Mouse (Mus musculus) liver, embryonic 14.5 days (tissue): ENCODE data around the gene Akr1b8. TPM values are rescaled to one million over a fixed set of nuclear protein-coding genes. Genes with fewer than 3 reads are reported as not detected.
"Not testable (repeated sequence)": the region's sequence is repeated elsewhere in the genome, so short reads cannot be mapped to it uniquely, and the experiment has no call there.

Source experiments
- ATAC-seq: fragments of 200-750 bp; cut with Nextera tagmentation; 2 replicates; pipeline ENCODE4 v1.8.0; 2017; ENCODE audit warnings: moderate number of reproducible peaks, mild to moderate bottlenecking, moderate library complexity; ENCODE audit not compliant: insufficient read depth
- DNase-seq, 3 experiments: peaks; one replicate each; pipeline ENCODE4 v3.0.0-alpha.2; 2012 to 2013; ENCODE audit warnings: low read depth in 3 of 3, low spot score in 3 of 3
- H3K27ac ChIP-seq: fragments of 300-500 bp; sonication (generic); 2 replicates; pipeline ENCODE4 v1.5.1; 2014; ENCODE audit warnings: moderate library complexity, mild to moderate bottlenecking, control low read depth, inconsistent platforms
- H3K27me3 ChIP-seq: fragments of 300-500 bp; sonication (generic); 2 replicates; pipeline ENCODE4 v1.6.1; 2014; ENCODE audit warnings: mild to moderate bottlenecking, low read length, moderate library complexity; ENCODE audit not compliant: control insufficient read depth, insufficient read depth
- H3K36me3 ChIP-seq: fragments of 300-500 bp; sonication (generic); replicated peaks from 2 replicates; pipeline ENCODE4 v1.6.1; 2014; ENCODE audit warnings: low read depth; ENCODE audit not compliant: control insufficient read depth, insufficient read depth
- H3K4me1 ChIP-seq, 2 experiments: fragments of 200-500 bp in 1 of 2; fragments of 300-500 bp in 1 of 2; sonication (generic) in 1 of 2; replicated peaks; 2 replicates each; pipeline ENCODE4 v1.6.1; 2012 to 2014; ENCODE audit warnings: antibody characterized with exemption in 1 of 2, inconsistent platforms in 1 of 2, low read length in 1 of 2; ENCODE audit not compliant: control insufficient read depth in 2 of 2, insufficient read depth in 2 of 2
- H3K4me2 ChIP-seq: fragments of 300-500 bp; sonication (generic); 2 replicates; pipeline ENCODE4 v1.6.1; 2014; ENCODE audit warnings: low read depth, mild to moderate bottlenecking, control low read depth, moderate library complexity
- H3K4me3 ChIP-seq, 2 experiments: fragments of 200-500 bp in 1 of 2; fragments of 300-500 bp in 1 of 2; sonication (generic) in 1 of 2; 2 replicates each; pipeline ENCODE4 v1.5.1; 2012 to 2014; ENCODE audit warnings: low read depth in 2 of 2, low read length in 2 of 2, mild to moderate bottlenecking in 2 of 2, control low read depth in 1 of 2, inconsistent platforms in 1 of 2, moderate library complexity in 1 of 2; ENCODE audit not compliant: insufficient read depth in 1 of 2
- H3K9ac ChIP-seq: fragments of 300-500 bp; sonication (generic); replicated peaks from 2 replicates; pipeline ENCODE4 v1.6.1; 2014; ENCODE audit warnings: mild to moderate bottlenecking, control low read depth, moderate library complexity
- H3K9me3 ChIP-seq: fragments of 300-500 bp; sonication (generic); 2 replicates; pipeline ENCODE4 v1.6.1; 2016; ENCODE audit warnings: low read length, mixed read lengths; ENCODE audit not compliant: control insufficient read depth
- CTCF ChIP-seq: IDR thresholded peaks from 2 replicates; pipeline ENCODE4 v1.5.1; 2016; ENCODE audit warnings: antibody characterized with exemption, low read depth, control low read depth
- EP300 ChIP-seq: IDR thresholded peaks from 2 replicates; pipeline ENCODE4 v1.6.1; 2016; ENCODE audit warnings: antibody characterized with exemption, low read depth
- WGBS: fragments of 180-500 bp; shearing (Covaris S2); extraction: QIAGEN DNeasy Blood & Tissue Kit; methylation state at CpG from one replicate; pipeline ENCODE4 v1.1.7; 2014; ENCODE audit not compliant: insufficient replicate concordance; 5-methylcytosine and 5-hydroxymethylcytosine counted together
- polyA plus RNA-seq, 2 experiments: library from polyadenylated mRNA; depleted of rRNA in 1 of 2; stranded (reverse) in 1 of 2; unstranded in 1 of 2; fragments of >200 nt; fragmentation: Nextera tagmentation in 1 of 2; extraction: Ambion mirVana in 1 of 2; gene quantifications; 2 replicates each; pipeline versions ENCODE4 v1.2.1 to v1.2.3; 2012 to 2014

Gene Akr1b8
- polyA plus RNA-seq, 2 experiments = 4.2 to 4.7 TPM

DNA sequence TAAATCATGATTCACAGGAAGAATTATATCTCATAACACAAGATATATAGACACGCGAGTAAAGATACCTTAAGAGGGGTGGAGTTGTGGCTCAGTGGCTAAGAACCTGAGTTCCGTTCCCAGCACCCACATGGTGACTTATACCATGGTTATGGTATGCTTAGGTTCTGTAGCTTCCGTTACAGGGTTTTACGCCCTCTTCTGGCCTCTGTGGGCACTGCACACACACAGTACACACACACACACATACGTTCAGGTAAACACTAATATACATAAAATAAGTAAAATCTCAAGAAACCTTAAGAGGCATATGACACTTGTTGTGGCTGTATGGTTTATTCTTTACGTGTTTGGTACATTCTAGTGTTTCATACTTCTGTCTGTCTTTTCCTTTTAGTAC lies 31.8 kb upstream of the Akr1b8 start:
- DNase-seq (no peak), ATAC-seq (no peak)
- H3K27me3 ChIP-seq = no peaks in the 10 kb centered on the region
- H3K4me2 ChIP-seq = no peak overlapping the region
- no peak overlapping the region for H3K27ac ChIP-seq
- peaks cover 2 to 4% of the 10 kb centered on the region in 2 experiments; a peak in 1 of 4 replicates for H3K4me1 ChIP-seq
- H3K9ac ChIP-seq = no peak overlapping the region
- 79% methylated on average over 7 of the region's 7 CpGs for WGBS
- H3K36me3 ChIP-seq = no peaks in the 10 kb centered on the region
- H3K4me3 ChIP-seq = no peak overlapping the region
- TF ChIP-seq CTCF (no peak), EP300 (no peak)
- H3K9me3 ChIP-seq = no peaks in the 10 kb centered on the region

DNA sequence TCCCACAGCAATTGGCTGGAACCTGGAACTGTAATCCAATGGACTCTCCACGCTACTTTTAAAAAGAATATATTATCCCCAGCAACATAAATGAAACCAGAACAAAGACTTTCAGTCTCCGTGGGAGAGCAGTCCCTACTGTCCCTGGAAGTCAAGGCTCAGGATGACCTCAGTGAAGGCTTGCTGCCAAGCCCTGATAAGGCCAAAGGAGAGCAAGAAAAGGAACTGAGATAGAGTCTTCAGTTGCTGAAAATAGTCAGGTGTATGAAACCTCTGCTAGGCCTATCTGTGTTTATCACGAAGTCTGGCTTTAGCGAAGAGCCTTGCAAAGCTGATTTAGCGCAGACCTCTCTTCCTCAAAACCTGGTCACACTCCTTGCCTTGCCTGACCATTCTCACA lies 22.5 kb upstream of the Akr1b8 start:
- TF ChIP-seq CTCF (no peak), EP300 (no peak)
- Histone ChIP-seq H3K4me3 (no peak overlapping the region), H3K9ac (no peak overlapping the region), H3K36me3 (no peaks in the 10 kb centered on the region), H3K27ac (no peak overlapping the region), H3K4me2 (no peak overlapping the region), H3K4me1 (no peaks in the 10 kb centered on the region), H3K9me3 (no peaks in the 10 kb centered on the region), H3K27me3 (no peaks in the 10 kb centered on the region)
- ATAC-seq (no peak), DNase-seq (no peak)
- WGBS = 34% methylated on average over 5 of the region's 5 CpGs

DNA sequence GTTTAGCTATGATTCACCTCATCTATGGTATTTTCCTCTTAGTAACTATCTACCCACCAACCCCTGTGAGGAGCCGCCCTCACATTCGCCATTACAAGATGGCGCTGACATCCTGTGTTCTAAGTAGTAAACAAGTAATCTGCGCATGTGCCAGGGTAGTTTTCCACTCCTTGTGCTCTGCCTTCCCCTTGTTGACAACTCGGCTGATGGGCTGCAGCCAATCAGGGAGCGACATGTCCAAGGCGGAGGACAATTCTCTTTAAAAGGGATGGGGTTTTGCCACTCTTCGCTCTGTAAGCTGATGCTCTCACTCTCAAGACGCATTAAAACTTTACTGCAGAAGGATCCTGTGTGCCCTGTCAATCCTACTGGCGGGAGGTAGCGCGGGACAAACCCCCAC lies 22.1 kb upstream of the Akr1b8 start:
- WGBS = 71% methylated on average over 12 of the region's 12 CpGs
- H3K4me1 ChIP-seq, H3K27me3 ChIP-seq, H3K9me3 ChIP-seq, ATAC-seq, H3K4me3 ChIP-seq, H3K9ac ChIP-seq, DNase-seq, H3K36me3 ChIP-seq, H3K27ac ChIP-seq, H3K4me2 ChIP-seq: not testable (repeated sequence)

DNA sequence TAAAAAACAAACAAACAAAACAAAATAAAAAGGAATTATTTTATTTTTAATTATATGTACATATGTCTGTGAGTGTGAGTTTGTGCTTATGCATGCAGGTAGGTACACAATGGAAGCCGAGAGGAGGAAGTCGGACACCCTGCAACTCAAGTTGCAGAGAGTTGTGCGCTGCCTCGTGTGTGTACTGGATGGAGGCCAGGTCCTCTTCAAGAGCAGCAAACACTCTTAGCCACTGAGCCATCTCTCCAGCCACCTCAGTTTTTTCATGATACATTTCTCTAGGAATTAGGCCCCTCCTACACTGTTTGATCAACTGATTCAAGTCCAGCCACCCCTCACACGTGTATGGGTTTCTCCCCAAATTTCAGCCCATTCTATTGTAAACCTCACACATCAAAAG lies 19.2 kb upstream of the Akr1b8 start:
- no peak overlapping the region for H3K4me2 ChIP-seq
- ATAC-seq = no peak
- H3K4me3 ChIP-seq = no peak overlapping the region
- H3K9ac ChIP-seq = no peak overlapping the region
- no peaks in the 10 kb centered on the region for H3K4me1 ChIP-seq
- WGBS = 58% methylated on average over 5 of the region's 5 CpGs
- H3K9me3 ChIP-seq = no peaks in the 10 kb centered on the region
- no peaks in the 10 kb centered on the region for H3K36me3 ChIP-seq
- H3K27ac ChIP-seq = no peak overlapping the region
- DNase-seq = no peak
- H3K27me3 ChIP-seq = no peaks in the 10 kb centered on the region
- TF ChIP-seq CTCF = no peak
- TF ChIP-seq EP300 = no peak

DNA sequence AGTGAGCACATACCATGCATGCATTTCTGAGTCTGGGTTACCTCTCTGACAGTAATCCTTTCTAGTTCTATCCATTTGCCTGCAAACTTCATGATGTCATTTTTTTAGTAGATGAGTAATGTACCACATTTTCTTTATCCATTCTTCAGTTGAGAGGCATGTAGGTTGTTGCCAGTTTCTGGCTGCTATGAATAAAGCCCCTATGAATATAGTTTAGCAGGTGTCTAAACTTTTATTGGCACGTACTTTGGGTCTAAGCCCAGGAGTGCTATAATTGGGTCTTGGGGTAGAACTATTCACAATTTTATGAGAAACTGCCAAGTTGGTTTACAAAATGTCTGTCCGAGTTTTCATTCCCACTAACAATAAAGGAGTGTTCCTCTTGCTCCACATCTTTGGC lies 16.1 kb upstream of the Akr1b8 start:
- Histone ChIP-seq H3K4me2 (no peak overlapping the region), H3K36me3 (no peaks in the 10 kb centered on the region), H3K27me3 (no peaks in the 10 kb centered on the region), H3K27ac (no peak overlapping the region), H3K9ac (no peak overlapping the region), H3K4me3 (no peak overlapping the region), H3K9me3 (no peaks in the 10 kb centered on the region), H3K4me1 (no peaks in the 10 kb centered on the region)
- no peak for DNase-seq
- TF ChIP-seq CTCF = no peak
- TF ChIP-seq EP300 = no peak
- 47% methylated on average over 2 of the region's 2 CpGs for WGBS
- no peak for ATAC-seq

DNA sequence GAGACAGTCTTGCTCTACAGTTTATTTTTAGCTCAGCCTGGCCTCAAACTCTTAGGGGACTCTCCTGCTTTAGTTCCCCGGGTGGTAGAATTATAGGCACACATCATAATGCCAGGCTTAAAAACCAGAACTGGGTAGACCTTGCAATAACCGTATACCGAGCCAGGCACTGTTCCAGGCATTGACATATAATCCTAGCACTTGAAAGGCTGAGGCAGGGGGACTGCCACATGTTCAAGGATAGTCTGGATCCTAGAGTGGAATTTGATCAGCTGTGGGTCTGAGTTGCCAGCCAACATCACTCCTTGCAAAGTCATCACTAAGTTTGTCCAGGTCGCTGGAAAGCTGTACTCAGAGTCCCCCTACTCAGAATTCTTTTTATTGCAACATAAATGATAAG lies 11.9 kb upstream of the Akr1b8 start:
- TF ChIP-seq CTCF = no peak
- no peak for DNase-seq
- Histone ChIP-seq H3K36me3 (no peaks in the 10 kb centered on the region), H3K4me3 (no peak overlapping the region), H3K9me3 (no peaks in the 10 kb centered on the region), H3K9ac (no peak overlapping the region), H3K4me1 (no peaks in the 10 kb centered on the region), H3K27me3 (no peaks in the 10 kb centered on the region), H3K4me2 (no peak overlapping the region), H3K27ac (no peak overlapping the region)
- WGBS = 55% methylated on average over 4 of the region's 4 CpGs
- ATAC-seq = no peak
